Mouse (Mus musculus) kidney, adult 2 months (tissue): ENCODE results near the gene Gm12216.

ENCODE experiments used
- CTCF ChIP-seq: fragments of 200-500 bp; conservative IDR thresholded peaks from 2 replicates; pipeline ENCODE4 v1.5.1; 2011; ENCODE audit warnings: low read depth, mild to moderate bottlenecking, control low read depth, low read length, moderate library complexity, mixed read lengths; ENCODE audit not compliant: insufficient read depth, insufficient read length
- POLR2A ChIP-seq: fragments of 200-500 bp; IDR thresholded peaks from one replicate; pipeline ENCODE4 v1.6.1; 2011; ENCODE audit warnings: low read depth, low read length, control low read depth

- TF ChIP-seq POLR2A: no peak
- no peak for TF ChIP-seq CTCF
Measured at GRCm38 (mm10) chr11:53772536-53772935, 86.5 kb downstream of the Gm12216 start.
